Mouse (Mus musculus): ENCODE results near the gene Hoxd10. TPM values are rescaled to one million over a fixed set of nuclear protein-coding genes. Genes with fewer than 3 reads are reported as not detected.
A peak's percentile ranks its signal among the peaks of the same experiment; 100 is the strongest.

Hoxd10 gene
- polyA plus RNA-seq, 1 experiment from 2014 or later: not detected

DNA sequence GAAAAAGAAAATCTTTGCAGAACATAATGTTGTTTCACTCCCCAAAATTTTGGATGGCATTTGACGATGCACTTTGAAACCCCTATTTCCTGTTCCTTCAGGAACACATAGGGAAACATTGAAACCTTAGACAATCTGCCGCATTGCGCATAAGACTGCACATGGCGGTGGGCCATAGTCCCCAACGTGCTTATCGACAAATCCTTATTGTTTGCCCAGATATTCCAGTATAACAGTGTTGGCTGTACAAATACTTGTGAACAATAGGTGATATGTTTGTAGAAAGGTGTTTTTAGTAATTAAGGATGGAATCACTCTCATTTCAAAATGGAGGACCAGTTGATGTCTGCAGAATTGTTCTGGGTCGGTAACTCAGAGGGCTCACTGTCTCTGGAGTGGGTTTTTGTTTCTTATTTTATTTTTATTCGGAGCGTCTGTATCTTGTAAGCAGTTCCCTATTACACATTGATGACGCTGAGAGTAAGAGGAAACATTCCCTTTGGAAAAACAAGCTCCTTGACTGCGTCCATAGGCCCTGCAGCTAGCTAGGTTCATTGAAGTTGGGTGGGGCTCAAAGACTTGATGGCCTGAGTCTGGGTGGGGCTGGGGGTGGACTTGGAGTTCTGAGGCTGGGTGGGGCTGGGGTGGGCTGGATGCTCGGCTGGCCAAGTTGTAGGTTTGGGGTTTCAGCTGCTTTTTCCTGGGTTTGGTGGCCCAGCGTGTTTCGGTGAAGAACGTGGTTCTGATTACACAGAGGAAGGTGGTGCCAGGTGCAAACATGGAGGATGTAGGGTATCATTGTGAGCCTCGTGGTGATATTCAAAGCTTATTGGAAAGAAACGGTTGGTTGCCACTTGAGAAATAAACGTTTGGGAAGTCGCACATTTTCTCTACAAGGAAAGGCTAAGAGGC is 21.8 kb downstream of the Hoxd10 start:
- H3K4me1 ChIP-seq (replicated peaks; ENCODE audit: control insufficient read depth, insufficient read depth, low read length): peaks cover 7% of the 10 kb centered on the region
- no peak overlapping the region for H3K27ac ChIP-seq (ENCODE audit: low read length)
- H3K27me3 ChIP-seq (replicated peaks; ENCODE audit: control insufficient read depth, insufficient read depth, low read length): peaks cover 89% of the 10 kb centered on the region
- 5% methylated on average over 19 of the region's 19 CpGs for WGBS
- H3K4me3 ChIP-seq (replicated peaks; ENCODE audit: low read length): no peak overlapping the region
- no peak for ATAC-seq
- no peaks in the 10 kb centered on the region for H3K36me3 ChIP-seq (ENCODE audit: control insufficient read depth, insufficient read depth)
- H3K9me3 ChIP-seq (ENCODE audit: control insufficient read depth, low read length): no peaks in the 10 kb centered on the region
- H3K4me2 ChIP-seq (ENCODE audit: low read length): no peak overlapping the region
- H3K9ac ChIP-seq (replicated peaks; ENCODE audit: low read depth, low read length): no peak overlapping the region

- Histone ChIP-seq H3K9me3 (ENCODE audit: control insufficient read depth, low read length) (no peaks in the 10 kb centered on the region), H3K9ac (replicated peaks; ENCODE audit: low read depth, low read length) (no peak overlapping the region), H3K36me3 (ENCODE audit: control insufficient read depth, insufficient read depth) (no peaks in the 10 kb centered on the region), H3K4me1 (replicated peaks; ENCODE audit: control insufficient read depth, insufficient read depth, low read length) (peaks cover 7% of the 10 kb centered on the region), H3K27ac (ENCODE audit: low read length) (no peak overlapping the region), H3K27me3 (replicated peaks; ENCODE audit: control insufficient read depth, insufficient read depth, low read length) (peaks cover 88% of the 10 kb centered on the region), H3K4me3 (replicated peaks; ENCODE audit: low read length) (no peak overlapping the region), H3K4me2 (ENCODE audit: low read length) (no peak overlapping the region)
- ATAC-seq: no peak
- 3% methylated on average over 18 of the region's 18 CpGs for WGBS
Measured at GRCm38 (mm10) chr2:74714156-74714789, 22.5 kb downstream of the Hoxd10 start.

- peaks cover 88% of the 10 kb centered on the region for H3K27me3 ChIP-seq (replicated peaks; ENCODE audit: control insufficient read depth, insufficient read depth, low read length)
- no peak overlapping the region for H3K4me2 ChIP-seq (ENCODE audit: low read length)
- H3K27ac ChIP-seq (ENCODE audit: low read length): no peak overlapping the region
- no peak overlapping the region for H3K4me3 ChIP-seq (replicated peaks; ENCODE audit: low read length)
- H3K9me3 ChIP-seq (ENCODE audit: control insufficient read depth, low read length): no peaks in the 10 kb centered on the region
- H3K4me1 ChIP-seq (replicated peaks; ENCODE audit: control insufficient read depth, insufficient read depth, low read length): peaks cover 7% of the 10 kb centered on the region
- H3K9ac ChIP-seq (replicated peaks; ENCODE audit: low read depth, low read length): no peak overlapping the region
- under 1% methylated on average over 14 of the region's 14 CpGs for WGBS
- ATAC-seq: no peak
- no peaks in the 10 kb centered on the region for H3K36me3 ChIP-seq (ENCODE audit: control insufficient read depth, insufficient read depth)
Measured at GRCm38 (mm10) chr2:74714881-74715280, 23.2 kb downstream of the Hoxd10 start.

GRCm38 (mm10) chr2:74715504-74716241 is 23.9 kb downstream of the Hoxd10 start:
- Histone ChIP-seq H3K27ac (ENCODE audit: low read length) (no peak overlapping the region), H3K4me1 (replicated peaks; ENCODE audit: control insufficient read depth, insufficient read depth, low read length) (peaks cover 7% of the 10 kb centered on the region), H3K36me3 (ENCODE audit: control insufficient read depth, insufficient read depth) (no peaks in the 10 kb centered on the region), H3K9me3 (ENCODE audit: control insufficient read depth, low read length) (no peaks in the 10 kb centered on the region), H3K27me3 (replicated peaks; ENCODE audit: control insufficient read depth, insufficient read depth, low read length) (peaks cover 88% of the 10 kb centered on the region), H3K4me3 (replicated peaks; ENCODE audit: low read length) (peak overlapping the region; percentile 25; the same call in 1 of the 2 replicates), H3K9ac (replicated peaks; ENCODE audit: low read depth, low read length) (no peak overlapping the region), H3K4me2 (ENCODE audit: low read length) (peak overlapping the region; percentile 36)
- peak; percentile 66 for ATAC-seq
- WGBS: 2% methylated on average over 26 of the region's 26 CpGs

DNA sequence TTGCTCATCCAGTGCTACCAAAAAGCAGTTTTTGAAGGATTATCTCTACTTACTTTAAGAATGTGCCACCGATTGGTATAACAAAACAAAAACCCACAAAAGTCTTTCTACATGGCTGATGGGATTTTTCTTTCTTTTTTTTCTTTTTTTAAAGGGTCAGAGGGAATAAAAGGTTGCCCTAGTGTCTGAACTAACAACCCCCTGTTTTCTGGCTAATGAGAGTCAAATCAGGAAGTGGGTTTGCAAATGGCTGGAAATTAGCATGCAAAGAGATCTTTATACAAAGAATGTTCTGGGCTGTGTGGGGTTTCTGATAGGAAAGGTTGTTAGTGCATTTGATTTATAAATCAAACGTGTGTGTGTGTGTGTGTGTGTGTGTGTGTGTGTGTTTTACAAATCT is 28.7 kb downstream of the Hoxd10 start:
- 3% methylated on average over 2 of the region's 2 CpGs for WGBS
- Histone ChIP-seq H3K36me3 (ENCODE audit: control insufficient read depth, insufficient read depth) (no peaks in the 10 kb centered on the region), H3K4me3 (replicated peaks; ENCODE audit: low read length) (no peak overlapping the region), H3K27ac (ENCODE audit: low read length) (no peak overlapping the region), H3K4me2 (ENCODE audit: low read length) (no peak overlapping the region), H3K9ac (replicated peaks; ENCODE audit: low read depth, low read length) (no peak overlapping the region), H3K27me3 (replicated peaks; ENCODE audit: control insufficient read depth, insufficient read depth, low read length) (peaks cover 95% of the 10 kb centered on the region), H3K4me1 (replicated peaks; ENCODE audit: control insufficient read depth, insufficient read depth, low read length) (0 out of 2 replicates have a peak, but pooled peaks cover 3% of the 10 kb centered on the region), H3K9me3 (ENCODE audit: control insufficient read depth, low read length) (no peaks in the 10 kb centered on the region)
- ATAC-seq: no peak

GRCm38 (mm10) chr2:74720955-74721491 is 29.3 kb downstream of the Hoxd10 start:
- no peaks in the 10 kb centered on the region for H3K9me3 ChIP-seq (ENCODE audit: control insufficient read depth, low read length)
- no peaks in the 10 kb centered on the region for H3K36me3 ChIP-seq (ENCODE audit: control insufficient read depth, insufficient read depth)
- H3K4me2 ChIP-seq (ENCODE audit: low read length): no peak overlapping the region
- WGBS: 1% methylated on average over 5 of the region's 5 CpGs
- H3K9ac ChIP-seq (replicated peaks; ENCODE audit: low read depth, low read length): no peak overlapping the region
- H3K27ac ChIP-seq (ENCODE audit: low read length): no peak overlapping the region
- no peak for ATAC-seq
- H3K4me3 ChIP-seq (replicated peaks; ENCODE audit: low read length): no peak overlapping the region
- H3K27me3 ChIP-seq (replicated peaks; ENCODE audit: control insufficient read depth, insufficient read depth, low read length): peaks cover 93% of the 10 kb centered on the region
- 0 out of 2 replicates have a peak, but pooled peaks cover under 1% of the 10 kb centered on the region for H3K4me1 ChIP-seq (replicated peaks; ENCODE audit: control insufficient read depth, insufficient read depth, low read length)

- H3K36me3 ChIP-seq (ENCODE audit: control insufficient read depth, insufficient read depth): no peaks in the 10 kb centered on the region
- H3K4me1 ChIP-seq (replicated peaks; ENCODE audit: control insufficient read depth, insufficient read depth, low read length): no peaks in the 10 kb centered on the region
- no peak for ATAC-seq
- WGBS: 7% methylated on average over 6 of the region's 6 CpGs
- H3K27me3 ChIP-seq (replicated peaks; ENCODE audit: control insufficient read depth, insufficient read depth, low read length): peaks cover 93% of the 10 kb centered on the region
- H3K27ac ChIP-seq (ENCODE audit: low read length): no peak overlapping the region
- no peak overlapping the region for H3K9ac ChIP-seq (replicated peaks; ENCODE audit: low read depth, low read length)
- no peak overlapping the region for H3K4me2 ChIP-seq (ENCODE audit: low read length)
- no peaks in the 10 kb centered on the region for H3K9me3 ChIP-seq (ENCODE audit: control insufficient read depth, low read length)
- H3K4me3 ChIP-seq (replicated peaks; ENCODE audit: low read length): no peak overlapping the region
Measured at GRCm38 (mm10) chr2:74721882-74722281, 30.2 kb downstream of the Hoxd10 start.

- no peaks in the 10 kb centered on the region for H3K36me3 ChIP-seq (ENCODE audit: control insufficient read depth, insufficient read depth)
- no peaks in the 10 kb centered on the region for H3K4me1 ChIP-seq (replicated peaks; ENCODE audit: control insufficient read depth, insufficient read depth, low read length)
- WGBS: 3% methylated on average over 8 of the region's 8 CpGs
- no peaks in the 10 kb centered on the region for H3K9me3 ChIP-seq (ENCODE audit: control insufficient read depth, low read length)
- H3K27ac ChIP-seq (ENCODE audit: low read length): no peak overlapping the region
- peaks cover 93% of the 10 kb centered on the region for H3K27me3 ChIP-seq (replicated peaks; ENCODE audit: control insufficient read depth, insufficient read depth, low read length)
- no peak overlapping the region for H3K9ac ChIP-seq (replicated peaks; ENCODE audit: low read depth, low read length)
- H3K4me2 ChIP-seq (ENCODE audit: low read length): no peak overlapping the region
- no peak for ATAC-seq
- H3K4me3 ChIP-seq (replicated peaks; ENCODE audit: low read length): no peak overlapping the region
Measured at GRCm38 (mm10) chr2:74722949-74723348, 31.2 kb downstream of the Hoxd10 start.
